Mouse (Mus musculus): ENCODE results near the gene Sfrp2. TPM values are rescaled to one million over a fixed set of nuclear protein-coding genes. Genes with fewer than 3 reads are reported as not detected.

Sfrp2 gene
- polyA plus RNA-seq, 1 experiment: 0.26 TPM

GRCm38 (mm10) chr3:83823774-83824173 is 57.7 kb downstream of the Sfrp2 start:
- Histone ChIP-seq H3K79me3 (ENCODE audit: low read depth) (no peaks in the 10 kb centered on the region), H3K4me3 (ENCODE audit: insufficient read depth, poor library complexity, severe bottlenecking) (no peak overlapping the region), H3K27me3 (ENCODE audit: control insufficient read depth, insufficient read depth, insufficient read length) (no peaks in the 10 kb centered on the region), H3ac (ENCODE audit: control insufficient read depth, insufficient read length, low read depth) (no peak overlapping the region), H3K79me2 (ENCODE audit: control insufficient read depth, insufficient read depth) (no peaks in the 10 kb centered on the region), H3K36me3 (ENCODE audit: control insufficient read depth, insufficient read depth) (no peaks in the 10 kb centered on the region)
- TF ChIP-seq CTCF (IDR thresholded peaks at IDR 0.05; ENCODE audit: control insufficient read depth, insufficient read depth, insufficient read length) (no peak), USF1 (IDR thresholded peaks at IDR 0.05; ENCODE audit: low read depth) (no peak), CEBPB (IDR thresholded peaks at IDR 0.05; ENCODE audit: low read depth) (no peak), FOSL1 (IDR thresholded peaks at IDR 0.05; ENCODE audit: insufficient read depth, low read length, poor library complexity, severe bottlenecking) (no peak)

Other genes with a start within 250 kb of the Sfrp2 start
- gene Tlr2, start 75.4 kb downstream of the Sfrp2 start, polyA plus RNA-seq (2012; fragmentation: generic; extraction: Trizol): 0.49 TPM

All from C2C12 (cell line).